Mouse (Mus musculus) neural tube, embryonic 14.5 days (tissue): ENCODE measurements at regions not wholly inside any gene's neighbourhood (a gene's known extent, or its start where the extent isn't known, plus 50 kb on each side); places are given as distances from the start of the nearest gene placed in this dataset.

Experiments used
- ATAC-seq: fragments of 200-750 bp; cut with Nextera tagmentation; 2 replicates; pipeline ENCODE4 v1.8.0; 2017; ENCODE audit warnings: low read depth, mild to moderate bottlenecking, moderate TSS enrichment, moderate library complexity
- H3K27ac ChIP-seq: fragments of 300-500 bp; sonication (generic); 2 replicates; pipeline ENCODE4 v1.5.1; 2014; ENCODE audit warnings: low read depth, mild to moderate bottlenecking, control low read depth, low read length, moderate library complexity, mixed read lengths
- H3K27me3 ChIP-seq: fragments of 300-500 bp; sonication (generic); 2 replicates; pipeline ENCODE4 v1.6.1; 2014; ENCODE audit warnings: low read length; ENCODE audit not compliant: control insufficient read depth, insufficient read depth
- H3K36me3 ChIP-seq: fragments of 300-500 bp; sonication (generic); 2 replicates; pipeline ENCODE4 v1.6.1; 2014; ENCODE audit warnings: low read length, mixed read lengths; ENCODE audit not compliant: control insufficient read depth, insufficient read depth
- H3K4me1 ChIP-seq: fragments of 300-500 bp; sonication (generic); 2 replicates; pipeline ENCODE4 v1.6.1; 2014; ENCODE audit warnings: low read length; ENCODE audit not compliant: control insufficient read depth, insufficient read depth
- H3K4me2 ChIP-seq: fragments of 300-500 bp; sonication (generic); 2 replicates; pipeline ENCODE4 v1.6.1; 2014; ENCODE audit warnings: mild to moderate bottlenecking, low read depth, low read length, control low read depth
- H3K4me3 ChIP-seq: fragments of 300-500 bp; sonication (generic); 2 replicates; pipeline ENCODE4 v1.5.1; 2014; ENCODE audit warnings: low read depth, low read length, control low read depth, mixed read lengths
- H3K9ac ChIP-seq: fragments of 300-500 bp; sonication (generic); replicated peaks from 2 replicates; pipeline ENCODE4 v1.6.1; 2014; ENCODE audit warnings: low read depth, mild to moderate bottlenecking, control low read depth, low read length, mixed read lengths
- H3K9me3 ChIP-seq: fragments of 300-500 bp; sonication (generic); 2 replicates; pipeline ENCODE4 v1.6.1; 2016; ENCODE audit warnings: low read length; ENCODE audit not compliant: control insufficient read depth
- WGBS: fragments of 180-500 bp; shearing (Covaris S2); extraction: QIAGEN DNeasy Blood & Tissue Kit; methylation state at CpG from one replicate; pipeline ENCODE4 v1.1.7; 2014; 5-methylcytosine and 5-hydroxymethylcytosine counted together

GRCm38 (mm10) chr2:12697209-12697608 is 226.6 kb upstream of the Pter start:
- ATAC-seq: no peak
- WGBS: 79% methylated on average over 1 of the region's 1 CpGs
- Histone ChIP-seq H3K4me3 (no peak overlapping the region), H3K27ac (no peak overlapping the region), H3K36me3 (no peaks in the 10 kb centered on the region), H3K9ac (no peak overlapping the region), H3K27me3 (no peaks in the 10 kb centered on the region), H3K9me3 (no peaks in the 10 kb centered on the region), H3K4me1 (no peaks in the 10 kb centered on the region), H3K4me2 (no peak overlapping the region)

GRCm38 (mm10) chr2:12699331-12699730 is 224.5 kb upstream of the Pter start:
- H3K27me3 ChIP-seq: no peaks in the 10 kb centered on the region
- ATAC-seq: no peak
- no peak overlapping the region for H3K4me3 ChIP-seq
- no peaks in the 10 kb centered on the region for H3K4me1 ChIP-seq
- H3K9ac ChIP-seq: no peak overlapping the region
- WGBS: 71% methylated on average over 3 of the region's 3 CpGs
- no peak overlapping the region for H3K27ac ChIP-seq
- no peaks in the 10 kb centered on the region for H3K36me3 ChIP-seq
- no peak overlapping the region for H3K4me2 ChIP-seq
- no peaks in the 10 kb centered on the region for H3K9me3 ChIP-seq

- WGBS: 42% methylated on average over 3 of the region's 3 CpGs
- no peak overlapping the region for H3K9ac ChIP-seq
- H3K36me3 ChIP-seq: no peaks in the 10 kb centered on the region
These were observed 216.3 kb upstream of the Pter start for GRCm38 (mm10) chr2:12707514-12707913.

GRCm38 (mm10) chr2:12709156-12709923 is 214.5 kb upstream of the Pter start:
- peak; percentile 77 for ATAC-seq
- no peak overlapping the region for H3K9ac ChIP-seq
- peaks cover 3% of the 10 kb centered on the region; the same call in 1 of the 2 replicates for H3K4me1 ChIP-seq
- H3K9me3 ChIP-seq: no peaks in the 10 kb centered on the region
- no peak overlapping the region for H3K4me3 ChIP-seq
- no peaks in the 10 kb centered on the region for H3K27me3 ChIP-seq
- 48% methylated on average over 16 of the region's 16 CpGs for WGBS
- no peaks in the 10 kb centered on the region for H3K36me3 ChIP-seq
- peak overlapping the region; percentile 30; the same call in 1 of the 2 replicates for H3K4me2 ChIP-seq
- no peak overlapping the region for H3K27ac ChIP-seq

More at GRCm38 (mm10) chr2:12707514-12707913, 216.3 kb upstream of the Pter start:
- H3K9me3 ChIP-seq: no peaks in the 10 kb centered on the region
- peaks cover 3% of the 10 kb centered on the region; the same call in 1 of the 2 replicates for H3K4me1 ChIP-seq
- H3K4me3 ChIP-seq: no peak overlapping the region
- no peak for ATAC-seq
- H3K27ac ChIP-seq: no peak overlapping the region
- H3K4me2 ChIP-seq: no peak overlapping the region
- H3K27me3 ChIP-seq: no peaks in the 10 kb centered on the region

GRCm38 (mm10) chr2:12709924-12710240 is 214.0 kb upstream of the Pter start:
- Histone ChIP-seq H3K9ac (no peak overlapping the region), H3K4me1 (peaks cover 3% of the 10 kb centered on the region; the same call in 1 of the 2 replicates), H3K4me3 (no peak overlapping the region), H3K9me3 (no peaks in the 10 kb centered on the region), H3K36me3 (no peaks in the 10 kb centered on the region), H3K27ac (no peak overlapping the region), H3K4me2 (no peak overlapping the region), H3K27me3 (no peaks in the 10 kb centered on the region)
- WGBS: 77% methylated on average over 2 of the region's 2 CpGs
- 0 out of 2 replicates have a peak, but pooled peaks have one; percentile 18 for ATAC-seq

GRCm38 (mm10) chr2:12716124-12717012 is 207.5 kb upstream of the Pter start:
- Histone ChIP-seq H3K36me3 (no peaks in the 10 kb centered on the region), H3K4me3 (no peak overlapping the region), H3K4me2 (no peak overlapping the region), H3K27me3 (no peaks in the 10 kb centered on the region), H3K9me3 (no peaks in the 10 kb centered on the region), H3K9ac (no peak overlapping the region), H3K4me1 (no peaks in the 10 kb centered on the region), H3K27ac (no peak overlapping the region)
- WGBS: 17% methylated on average over 3 of the region's 3 CpGs
- ATAC-seq: peak; percentile 75

GRCm38 (mm10) chr2:12729251-12729650 is 194.6 kb upstream of the Pter start:
- Histone ChIP-seq H3K9me3 (no peaks in the 10 kb centered on the region), H3K4me2 (no peak overlapping the region), H3K4me1 (no peaks in the 10 kb centered on the region), H3K27me3 (no peaks in the 10 kb centered on the region), H3K9ac (no peak overlapping the region), H3K4me3 (no peak overlapping the region), H3K36me3 (no peaks in the 10 kb centered on the region), H3K27ac (no peak overlapping the region)
- 80% methylated on average over 4 of the region's 4 CpGs for WGBS
- ATAC-seq: no peak

GRCm38 (mm10) chr2:12737140-12737539 is 186.7 kb upstream of the Pter start:
- no peak overlapping the region for H3K9ac ChIP-seq
- ATAC-seq: no peak
- no peak overlapping the region for H3K4me2 ChIP-seq
- H3K4me1 ChIP-seq: no peaks in the 10 kb centered on the region
- no peak overlapping the region for H3K4me3 ChIP-seq
- H3K9me3 ChIP-seq: no peaks in the 10 kb centered on the region
- H3K27ac ChIP-seq: no peak overlapping the region
- H3K36me3 ChIP-seq: no peaks in the 10 kb centered on the region
- 49% methylated on average over 2 of the region's 2 CpGs for WGBS
- H3K27me3 ChIP-seq: no peaks in the 10 kb centered on the region

- H3K27me3 ChIP-seq: no peaks in the 10 kb centered on the region
- no peaks in the 10 kb centered on the region for H3K4me1 ChIP-seq
- no peak overlapping the region for H3K27ac ChIP-seq
- ATAC-seq: no peak
- WGBS: 92% methylated on average over 1 of the region's 1 CpGs
- no peak overlapping the region for H3K4me2 ChIP-seq
- H3K9me3 ChIP-seq: no peaks in the 10 kb centered on the region
- no peak overlapping the region for H3K9ac ChIP-seq
- no peak overlapping the region for H3K4me3 ChIP-seq
- H3K36me3 ChIP-seq: no peaks in the 10 kb centered on the region
These were observed 177.0 kb upstream of the Pter start for GRCm38 (mm10) chr2:12746856-12747255.
